Mouse (Mus musculus) kidney, embryonic 14.5 days (tissue): ENCODE results near the gene Plxnb1. TPM values are rescaled to one million over a fixed set of nuclear protein-coding genes. Genes with fewer than 3 reads are reported as not detected.
A peak's percentile ranks its signal among the peaks of the same experiment; 100 is the strongest.

Experiments used
- ATAC-seq: fragments of 200-750 bp; cut with Nextera tagmentation; 2 replicates; pipeline ENCODE4 v1.8.0; 2017; ENCODE audit warnings: moderate number of reproducible peaks, mild to moderate bottlenecking, moderate TSS enrichment, moderate library complexity; ENCODE audit not compliant: low FRiP score, low TSS enrichment
- H3K27ac ChIP-seq: fragments of 300-500 bp; sonication (generic); 2 replicates; pipeline ENCODE4 v1.5.1; 2014; ENCODE audit warnings: low read depth, mild to moderate bottlenecking, low read length, moderate library complexity, mixed read lengths
- H3K27me3 ChIP-seq: fragments of 300-500 bp; sonication (generic); 2 replicates; pipeline ENCODE4 v1.6.1; 2014; ENCODE audit warnings: mild to moderate bottlenecking, low read length; ENCODE audit not compliant: control insufficient read depth, insufficient read depth
- H3K36me3 ChIP-seq: fragments of 300-500 bp; sonication (generic); 2 replicates; pipeline ENCODE4 v1.6.1; 2014; ENCODE audit warnings: low read length, mixed read lengths; ENCODE audit not compliant: control insufficient read depth, insufficient read depth
- H3K4me1 ChIP-seq: fragments of 300-500 bp; sonication (generic); 2 replicates; pipeline ENCODE4 v1.6.1; 2014; ENCODE audit warnings: low read length, mixed read lengths; ENCODE audit not compliant: control insufficient read depth, insufficient read depth
- H3K4me2 ChIP-seq: fragments of 300-500 bp; sonication (generic); replicated peaks from 2 replicates; pipeline ENCODE4 v1.6.1; 2014; ENCODE audit warnings: low read depth, mild to moderate bottlenecking, low read length
- H3K4me3 ChIP-seq: fragments of 300-500 bp; sonication (generic); 2 replicates; pipeline ENCODE4 v1.5.1; 2014; ENCODE audit warnings: mild to moderate bottlenecking, low read length
- H3K9ac ChIP-seq: fragments of 300-500 bp; sonication (generic); 2 replicates; pipeline ENCODE4 v1.6.1; 2014; ENCODE audit warnings: low read depth, mild to moderate bottlenecking, low read length, moderate library complexity
- H3K9me3 ChIP-seq: fragments of 300-500 bp; sonication (generic); 2 replicates; pipeline ENCODE4 v1.6.1; 2016; ENCODE audit warnings: low read length; ENCODE audit not compliant: control insufficient read depth
- WGBS: fragments of 180-500 bp; shearing (Covaris S2); extraction: QIAGEN DNeasy Blood & Tissue Kit; methylation state at CpG from one replicate; pipeline ENCODE4 v1.1.7; 2014; 5-methylcytosine and 5-hydroxymethylcytosine counted together
- polyA plus RNA-seq: library from polyadenylated mRNA; unstranded; fragments of >200 nt; fragmentation: Nextera tagmentation; extraction: Ambion mirVana; gene quantifications from 2 replicates; pipeline ENCODE4 v1.2.1, GENCODE M21; 2014

Gene Plxnb1
- polyA plus RNA-seq, 1 experiment from 2014 or later: 17.0 TPM

DNA sequence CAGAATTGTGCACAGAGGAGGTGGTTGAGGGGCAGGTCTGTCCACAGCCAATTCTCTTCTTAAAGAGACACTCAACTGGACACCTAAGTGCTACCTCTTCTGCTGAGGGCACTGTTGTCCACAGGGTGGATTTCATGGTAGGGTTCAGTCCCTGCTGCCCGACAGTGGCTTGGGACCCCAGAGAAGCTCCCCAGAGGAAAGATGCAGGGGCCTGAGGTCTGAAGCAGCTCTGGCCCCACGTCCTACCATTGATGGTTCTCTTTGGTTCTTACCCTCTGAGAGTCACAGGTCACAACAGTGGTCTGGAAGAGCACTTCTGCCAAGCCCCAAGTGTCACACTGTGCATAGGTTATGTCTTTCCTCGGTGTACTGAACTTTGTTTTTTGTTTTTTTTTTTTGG is 41.8 kb upstream of the Plxnb1 start:
- H3K9ac ChIP-seq: no peak overlapping the region
- no peaks in the 10 kb centered on the region for H3K9me3 ChIP-seq
- peaks cover 11% of the 10 kb centered on the region; the same call in 1 of the 2 replicates for H3K4me1 ChIP-seq
- H3K36me3 ChIP-seq: peaks cover 28% of the 10 kb centered on the region
- H3K27me3 ChIP-seq: no peaks in the 10 kb centered on the region
- ATAC-seq: no peak
- WGBS: 88% methylated on average over 3 of the region's 3 CpGs
- no peak overlapping the region for H3K27ac ChIP-seq
- no peak overlapping the region for H3K4me2 ChIP-seq
- H3K4me3 ChIP-seq: no peak overlapping the region

GRCm38 (mm10) chr9:109053851-109054250 is 41.3 kb upstream of the Plxnb1 start:
- Histone ChIP-seq H3K27ac (no peak overlapping the region), H3K4me2 (no peak overlapping the region), H3K36me3 (peaks cover 30% of the 10 kb centered on the region), H3K9me3 (no peaks in the 10 kb centered on the region), H3K9ac (no peak overlapping the region), H3K27me3 (no peaks in the 10 kb centered on the region), H3K4me3 (no peak overlapping the region), H3K4me1 (peaks cover 13% of the 10 kb centered on the region; the same call in 1 of the 2 replicates)
- no peak for ATAC-seq
- WGBS: 79% methylated on average over 6 of the region's 6 CpGs

DNA sequence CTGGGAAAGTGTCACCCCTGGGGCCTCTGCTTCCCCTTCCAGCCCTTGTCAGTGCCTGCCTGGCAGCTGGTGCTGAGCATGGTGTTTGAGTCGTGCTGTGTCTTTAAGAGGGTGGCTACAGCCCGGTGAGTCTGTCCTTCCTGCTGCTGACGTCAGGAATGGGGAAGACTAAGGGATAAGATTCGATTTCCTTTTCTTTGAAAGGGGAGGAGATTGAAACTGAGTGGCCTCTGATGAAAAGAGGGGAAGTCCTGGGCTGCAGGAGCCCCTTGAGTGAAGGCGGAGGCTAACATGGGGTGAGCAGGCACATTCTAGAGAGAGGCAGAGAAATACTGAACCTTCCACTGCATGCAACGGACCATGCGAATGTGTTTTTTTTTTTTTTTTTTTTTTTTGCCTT is 40.5 kb upstream of the Plxnb1 start:
- Histone ChIP-seq H3K36me3 (peaks cover 27% of the 10 kb centered on the region), H3K9me3 (no peaks in the 10 kb centered on the region), H3K27me3 (no peaks in the 10 kb centered on the region), H3K9ac (peak overlapping the region; percentile 45; the same call in 1 of the 2 replicates), H3K4me1 (peaks cover 16% of the 10 kb centered on the region; the same call in 1 of the 2 replicates), H3K4me3 (peak overlapping the region; percentile 26), H3K27ac (peak overlapping the region; percentile 62), H3K4me2 (peak overlapping the region; percentile 49)
- 0% methylated on average over 7 of the region's 7 CpGs for WGBS
- peak; percentile 79 for ATAC-seq

GRCm38 (mm10) chr9:109055271-109056030 is 39.7 kb upstream of the Plxnb1 start:
- 95% methylated on average over 12 of the region's 12 CpGs for WGBS
- Histone ChIP-seq H3K27me3 (no peaks in the 10 kb centered on the region), H3K4me2 (peak overlapping the region; percentile 49), H3K9me3 (no peaks in the 10 kb centered on the region), H3K4me3 (peak overlapping the region; percentile 26), H3K9ac (peak overlapping the region; percentile 45; the same call in 1 of the 2 replicates), H3K27ac (peak overlapping the region; percentile 61), H3K36me3 (peaks cover 33% of the 10 kb centered on the region), H3K4me1 (peaks cover 16% of the 10 kb centered on the region; the same call in 1 of the 2 replicates)
- ATAC-seq: no peak

DNA sequence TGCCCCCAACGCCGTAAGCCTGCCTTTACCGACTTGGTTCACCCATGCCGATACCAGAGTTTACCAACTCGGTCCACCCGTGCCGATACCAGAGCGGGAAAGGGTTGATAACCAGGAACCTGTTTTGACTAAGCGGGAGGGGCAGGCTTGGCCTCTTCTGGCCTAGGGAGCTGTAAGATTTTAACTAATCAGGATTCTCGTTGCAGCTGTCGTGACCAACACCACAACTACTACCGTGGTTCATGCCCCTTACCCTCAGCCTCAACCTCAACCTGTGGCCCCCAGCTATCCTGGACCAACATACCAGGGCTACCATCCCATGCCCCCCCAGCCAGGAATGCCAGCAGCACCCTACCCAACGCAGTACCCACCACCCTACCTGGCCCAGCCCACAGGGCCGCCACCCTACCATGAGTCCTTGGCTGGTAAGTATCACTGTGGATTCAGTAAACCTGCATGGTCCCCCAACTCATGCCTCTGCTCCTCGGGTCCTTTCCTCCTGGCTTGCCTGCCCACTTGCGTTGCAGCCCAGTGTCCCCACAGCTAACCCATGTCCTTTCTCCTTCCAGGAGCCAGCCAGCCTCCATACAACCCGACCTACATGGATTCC is 39.0 kb upstream of the Plxnb1 start:
- ATAC-seq: no peak
- Histone ChIP-seq H3K4me2 (no peak overlapping the region), H3K27ac (no peak overlapping the region), H3K27me3 (no peaks in the 10 kb centered on the region), H3K36me3 (peaks cover 38% of the 10 kb centered on the region), H3K4me3 (no peak overlapping the region), H3K9me3 (no peaks in the 10 kb centered on the region), H3K9ac (no peak overlapping the region), H3K4me1 (peaks cover 16% of the 10 kb centered on the region; the same call in 1 of the 2 replicates)
- 94% methylated on average over 17 of the region's 17 CpGs for WGBS

- Histone ChIP-seq H3K27me3 (no peaks in the 10 kb centered on the region), H3K36me3 (peaks cover 38% of the 10 kb centered on the region), H3K4me2 (no peak overlapping the region), H3K4me1 (peaks cover 16% of the 10 kb centered on the region; the same call in 1 of the 2 replicates), H3K4me3 (no peak overlapping the region), H3K9me3 (no peaks in the 10 kb centered on the region), H3K9ac (no peak overlapping the region), H3K27ac (no peak overlapping the region)
- ATAC-seq: no peak
- 87% methylated on average over 4 of the region's 4 CpGs for WGBS
Observed at GRCm38 (mm10) chr9:109056916-109057315, 38.3 kb upstream of the Plxnb1 start.

DNA sequence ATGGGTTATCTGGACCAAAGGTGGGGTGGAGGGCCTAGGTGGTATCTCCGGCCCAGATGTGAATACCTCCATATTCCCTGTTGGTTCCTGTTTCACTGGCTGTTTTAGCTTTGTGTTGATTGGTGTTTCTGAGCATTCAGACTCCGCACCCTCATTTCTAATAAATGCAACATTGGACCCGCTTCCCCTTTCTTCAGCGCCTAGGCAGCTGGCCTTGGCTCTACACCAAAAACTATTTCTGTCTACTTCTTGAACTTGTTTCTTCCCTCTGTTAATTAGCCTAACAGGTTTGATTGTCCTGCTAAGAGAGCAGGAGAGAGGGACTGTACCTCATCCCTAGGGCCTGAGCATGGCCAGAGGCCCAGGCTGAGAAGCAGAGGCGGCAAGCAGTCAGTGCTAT is 37.6 kb upstream of the Plxnb1 start:
- Histone ChIP-seq H3K27me3 (no peaks in the 10 kb centered on the region), H3K27ac (no peak overlapping the region), H3K4me2 (no peak overlapping the region), H3K9ac (no peak overlapping the region), H3K4me3 (no peak overlapping the region), H3K36me3 (peaks cover 43% of the 10 kb centered on the region), H3K4me1 (peaks cover 16% of the 10 kb centered on the region; the same call in 1 of the 2 replicates), H3K9me3 (no peaks in the 10 kb centered on the region)
- 96% methylated on average over 5 of the region's 5 CpGs for WGBS
- no peak for ATAC-seq

GRCm38 (mm10) chr9:109058006-109058765 is 37.0 kb upstream of the Plxnb1 start:
- Histone ChIP-seq H3K4me2 (no peak overlapping the region), H3K36me3 (peaks cover 49% of the 10 kb centered on the region), H3K9ac (peak overlapping the region; percentile 62; the same call in 1 of the 2 replicates), H3K9me3 (no peaks in the 10 kb centered on the region), H3K4me1 (peaks cover 16% of the 10 kb centered on the region; the same call in 1 of the 2 replicates), H3K27ac (peak overlapping the region; percentile 90; the same call in 1 of the 2 replicates), H3K4me3 (no peak overlapping the region; the same call in 1 of the 2 replicates), H3K27me3 (no peaks in the 10 kb centered on the region)
- 97% methylated on average over 19 of the region's 19 CpGs for WGBS
- ATAC-seq: no peak
